Mouse (Mus musculus) mature B cell (primary cell): ENCODE measurements around the gene Ccdc181.
"Not testable (repeated sequence)": the region's sequence is repeated elsewhere in the genome, so short reads cannot be mapped to it uniquely, and the experiment has no call there.

Source experiments
- in situ Hi-C: fragments of 300-500 bp; cut with MboI; formaldehyde crosslinking; loops from 2 replicates; pipeline ENCODE4 v1.14.3; 2019

Gene Ccdc181

GRCm38 (mm10) chr1:164275455-164275954 lies at the start of gene Ccdc181:
Gene Ccdc181 (plus strand): TSS chr1:164275585.
- in situ Hi-C loops: no loop called here

- in situ Hi-C loops: not testable (repeated sequence)
Observed at GRCm38 (mm10) chr1:164231937-164232570, 43.3 kb upstream of the Ccdc181 start.

- in situ Hi-C loops: no loop called here
Observed at GRCm38 (mm10) chr1:164233447-164233846, 41.9 kb upstream of the Ccdc181 start.

- in situ Hi-C loops: no loop called here
Observed at GRCm38 (mm10) chr1:164235078-164235477, 40.3 kb upstream of the Ccdc181 start.

DNA sequence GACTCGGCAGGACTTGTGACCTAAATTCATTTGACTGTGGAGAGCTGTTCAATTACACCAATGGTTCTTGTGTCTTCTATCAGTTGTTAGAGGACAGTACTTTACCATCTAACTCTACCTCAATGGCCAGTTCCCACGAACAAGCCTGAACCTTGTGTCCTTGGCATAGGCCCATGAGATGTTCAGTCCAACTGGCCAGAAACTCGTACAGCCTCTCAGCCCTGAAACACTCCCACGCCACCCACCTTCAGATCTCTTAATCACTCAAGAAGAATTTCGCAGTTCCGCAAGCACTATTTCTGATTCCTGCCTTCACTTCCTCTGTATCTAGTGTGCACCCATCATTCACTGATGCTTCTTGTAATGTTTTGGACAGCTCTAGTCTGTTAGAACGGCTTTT lies 39.3 kb upstream of the Ccdc181 start:
- in situ Hi-C loops: no loop called here

DNA sequence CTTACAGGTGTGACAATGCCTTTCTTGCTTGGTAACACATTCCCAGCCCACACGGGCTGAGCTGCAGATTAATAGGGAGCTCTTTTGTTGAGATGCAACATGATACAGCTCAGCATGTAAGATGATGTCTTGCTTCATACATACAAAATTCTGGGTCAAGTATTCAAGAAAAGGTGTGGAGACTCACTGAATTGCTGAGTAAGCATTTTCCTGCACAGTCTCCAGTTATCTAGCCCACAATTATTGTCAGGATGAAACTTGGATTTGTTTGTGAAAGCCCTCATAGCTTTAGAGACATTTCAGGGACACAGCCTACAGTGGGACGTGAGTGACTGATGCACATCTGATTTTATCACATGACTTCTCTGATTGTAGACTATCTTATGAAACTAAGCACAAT lies 33.9 kb upstream of the Ccdc181 start:
- in situ Hi-C loops: no loop called here

DNA sequence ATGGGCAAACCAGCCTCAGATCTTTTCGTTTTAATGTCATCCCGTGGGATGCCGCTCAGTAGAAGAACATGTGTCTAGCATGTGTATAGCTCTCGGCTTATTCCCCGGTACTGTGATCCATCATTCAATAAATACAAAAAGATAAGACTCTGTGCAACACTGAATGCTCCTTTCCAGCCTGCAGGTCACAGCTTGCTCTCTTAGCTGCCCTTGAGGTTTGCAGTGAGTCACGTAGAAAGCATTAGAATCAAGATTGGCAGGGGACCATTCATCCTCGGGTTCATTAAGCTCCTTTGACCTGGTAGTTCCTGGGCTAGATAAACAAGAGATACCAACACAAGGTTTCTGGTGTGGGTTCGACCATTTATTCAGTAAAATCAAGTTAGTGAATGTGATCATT lies 32.6 kb upstream of the Ccdc181 start:
- in situ Hi-C loops: no loop called here

DNA sequence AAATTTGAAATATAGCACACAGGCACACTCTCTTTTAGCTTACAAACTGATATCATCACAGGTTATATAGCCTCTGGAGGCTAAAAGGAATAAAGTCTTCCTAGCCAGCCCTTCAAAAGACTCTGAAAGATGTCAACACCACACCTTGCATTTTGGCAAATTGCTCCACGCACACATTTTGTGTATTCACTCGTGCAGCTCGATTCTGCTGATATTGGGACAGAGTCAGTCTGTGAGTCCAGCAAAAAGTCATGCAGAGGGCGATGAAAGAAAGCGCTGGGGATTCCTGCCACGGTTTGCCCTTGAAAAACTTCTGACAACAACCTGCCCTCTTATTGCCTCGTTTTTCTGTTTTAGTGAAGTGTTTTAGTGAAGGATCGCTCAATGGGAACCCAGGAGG lies 27.9 kb upstream of the Ccdc181 start:
- in situ Hi-C loops: no loop called here

GRCm38 (mm10) chr1:164247971-164248370 lies 27.4 kb upstream of the Ccdc181 start:
- in situ Hi-C loops: no loop called here

- in situ Hi-C loops: no loop called here
Observed at GRCm38 (mm10) chr1:164248465-164249331, 26.7 kb upstream of the Ccdc181 start, which contains the start of gene Slc19a2. Gene Slc19a2 (plus strand): TSS chr1:164249046.

- in situ Hi-C loops: no loop called here
Observed at GRCm38 (mm10) chr1:164249332-164249711, 26.1 kb upstream of the Ccdc181 start.

- in situ Hi-C loops: no loop called here
Observed at GRCm38 (mm10) chr1:164250391-164251150, 24.8 kb upstream of the Ccdc181 start.

DNA sequence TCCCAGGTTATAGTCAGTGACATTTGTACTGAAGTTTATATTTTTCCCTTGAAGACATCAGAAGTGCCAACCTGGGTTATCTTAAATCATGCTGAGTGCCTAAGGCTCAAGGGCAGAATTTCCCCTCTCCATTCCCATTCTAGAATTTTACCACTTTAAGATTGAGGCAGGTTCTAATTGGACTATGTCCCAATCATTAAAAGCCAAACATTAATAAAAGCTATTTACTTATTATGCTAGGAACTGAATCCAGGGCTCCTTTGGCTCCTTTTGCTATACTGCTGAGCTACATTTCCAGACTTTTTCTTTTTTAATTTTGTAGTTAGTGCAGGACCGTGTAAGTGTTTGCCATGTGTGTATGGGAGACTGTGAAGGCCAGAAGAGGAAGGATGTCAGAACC lies 23.9 kb upstream of the Ccdc181 start:
- in situ Hi-C loops: no loop called here

GRCm38 (mm10) chr1:164252551-164252950 lies 22.8 kb upstream of the Ccdc181 start:
- in situ Hi-C loops: no loop called here

- in situ Hi-C loops: no loop called here
Observed at GRCm38 (mm10) chr1:164254836-164255235, 20.5 kb upstream of the Ccdc181 start.

- in situ Hi-C loops: no loop called here
Observed at GRCm38 (mm10) chr1:164260171-164261028, 15.0 kb upstream of the Ccdc181 start.

- in situ Hi-C loops: no loop called here
Observed at GRCm38 (mm10) chr1:164261553-164261952, 13.8 kb upstream of the Ccdc181 start.

DNA sequence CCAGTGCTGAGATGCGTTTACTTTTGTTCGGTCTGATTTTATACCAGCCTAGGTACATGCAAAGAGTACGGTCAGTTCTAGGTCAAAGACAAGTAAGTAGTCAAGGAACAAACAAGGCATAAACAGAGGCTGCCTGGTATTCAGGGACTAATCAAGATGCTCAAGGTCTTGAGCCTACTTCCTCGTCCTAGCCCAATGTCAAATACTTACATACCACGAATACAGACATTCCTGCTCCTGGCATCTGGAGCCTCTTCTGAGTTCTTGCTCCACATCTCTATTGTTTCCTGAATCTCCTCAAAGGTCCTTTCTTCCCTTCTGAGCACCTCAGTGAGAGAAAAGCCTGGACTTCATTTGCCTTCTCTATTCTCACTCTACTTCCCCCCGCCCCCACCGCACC lies 4.4 kb upstream of the Ccdc181 start:
- in situ Hi-C loops: no loop called here

GRCm38 (mm10) chr1:164273659-164274058 lies 1.7 kb upstream of the Ccdc181 start:
- in situ Hi-C loops: no loop called here

GRCm38 (mm10) chr1:164276552-164276951 lies 1.2 kb downstream of the Ccdc181 start:
- in situ Hi-C loops: no loop called here

DNA sequence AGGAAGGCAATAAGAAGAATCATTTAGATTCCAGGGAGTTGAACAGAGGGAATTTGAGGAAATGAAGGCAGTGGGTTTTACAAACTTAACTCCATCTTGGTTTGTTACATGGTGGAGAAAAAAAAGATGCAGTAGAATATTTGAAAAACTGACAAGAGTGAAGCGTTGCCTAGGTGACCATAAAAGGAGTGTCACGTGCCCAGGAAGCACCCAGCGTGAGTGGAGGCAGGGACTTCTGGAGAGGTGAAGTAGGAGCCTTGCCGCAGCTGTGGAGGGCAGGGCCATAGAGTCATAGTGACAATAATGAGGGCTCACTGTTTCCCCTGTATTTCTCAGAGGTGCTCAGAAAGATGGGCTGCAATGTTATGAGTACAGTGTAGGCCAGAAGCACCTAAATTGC lies 3.9 kb downstream of the Ccdc181 start:
- in situ Hi-C loops: no loop called here
